Mouse (Mus musculus) NIH3T3 (cell line): ENCODE measurements around the gene Stoml2.

Source experiments
- DNase-seq: peaks from one replicate; pipeline ENCODE4 v3.0.0-alpha.2; 2012; ENCODE audit warnings: low read depth

Gene Stoml2

GRCm38 (mm10) chr4:43037860-43038566 is 6.5 kb upstream of the Stoml2 start:
- DNase-seq = no peak

- DNase-seq = no peak
These were observed 4.8 kb upstream of the Stoml2 start for GRCm38 (mm10) chr4:43036356-43036755.

- no peak for DNase-seq
These were observed 4.3 kb upstream of the Stoml2 start for GRCm38 (mm10) chr4:43035851-43036250.

- DNase-seq = no peak
These were observed 2.0 kb upstream of the Stoml2 start for GRCm38 (mm10) chr4:43033481-43033880.

- no peak for DNase-seq
These were observed 991 bp upstream of the Stoml2 start for GRCm38 (mm10) chr4:43032501-43032900.

- peak; percentile 59 for DNase-seq
These were observed 705 bp downstream of the Stoml2 start for GRCm38 (mm10) chr4:43030780-43031230.

- no peak for DNase-seq
These were observed 1.2 kb downstream of the Stoml2 start for GRCm38 (mm10) chr4:43030352-43030751.

GRCm38 (mm10) chr4:43029749-43030148 is 1.8 kb downstream of the Stoml2 start:
- DNase-seq = no peak

GRCm38 (mm10) chr4:43029121-43029520 is 2.4 kb downstream of the Stoml2 start:
- DNase-seq = no peak

GRCm38 (mm10) chr4:43025084-43025960 is 6.2 kb downstream of the Stoml2 start, which contains the start of gene Pigo:
Gene Pigo, minus strand, starts transcription at chr4:43025819.
- DNase-seq = peak; percentile 95

- no peak for DNase-seq
These were observed 6.8 kb downstream of the Stoml2 start for GRCm38 (mm10) chr4:43024673-43025072.

GRCm38 (mm10) chr4:43021341-43021740 is 10.2 kb downstream of the Stoml2 start:
- DNase-seq = no peak

GRCm38 (mm10) chr4:43020876-43021275 is 10.6 kb downstream of the Stoml2 start:
- DNase-seq = no peak

- no peak for DNase-seq
These were observed 11.7 kb downstream of the Stoml2 start for GRCm38 (mm10) chr4:43019641-43020465.

GRCm38 (mm10) chr4:43019176-43019575 is 12.3 kb downstream of the Stoml2 start:
- DNase-seq = no peak

GRCm38 (mm10) chr4:43018156-43018555 is 13.4 kb downstream of the Stoml2 start:
- peak; percentile 33 for DNase-seq

GRCm38 (mm10) chr4:43012091-43012490 is 19.4 kb downstream of the Stoml2 start:
- DNase-seq = peak; percentile 76

- peak; percentile 79 for DNase-seq
These were observed 21.1 kb downstream of the Stoml2 start, which contains the start of gene Fancg for GRCm38 (mm10) chr4:43010161-43011038. Gene Fancg, minus strand, starts transcription at chr4:43010506.

- peak; percentile 76 for DNase-seq
These were observed 25.7 kb downstream of the Stoml2 start for GRCm38 (mm10) chr4:43005765-43006164.

GRCm38 (mm10) chr4:43004951-43005350 is 26.6 kb downstream of the Stoml2 start:
- DNase-seq = no peak
